Mouse (Mus musculus) erythroblast, embryonic 14.5 days (primary cell): ENCODE results near the gene Kif22.

Source experiments
- GATA1 ChIP-seq: IDR thresholded peaks from 2 replicates; pipeline ENCODE4 v1.6.1; 2012; ENCODE audit warnings: low read length, inconsistent platforms, mixed read lengths
- TAL1 ChIP-seq: IDR thresholded peaks from 3 replicates; pipeline ENCODE4 v1.6.1; 2012; ENCODE audit warnings: low read length, inconsistent platforms, mixed read lengths

GRCm38 (mm10) chr7:126981601-126982000 is 60.7 kb downstream of the Kif22 start:
- TF ChIP-seq GATA1 (no peak), TAL1 (no peak)
